Mouse (Mus musculus) kidney, adult 8-10 months (tissue): ENCODE measurements at regions not wholly inside any gene's neighbourhood (a gene's known extent, or its start where the extent isn't known, plus 50 kb on each side); places are given as distances from the start of the nearest gene placed in this dataset.

Source experiments
- DNase-seq, 2 experiments: peaks; one replicate each; pipeline ENCODE4 v3.0.0; 2022

DNA sequence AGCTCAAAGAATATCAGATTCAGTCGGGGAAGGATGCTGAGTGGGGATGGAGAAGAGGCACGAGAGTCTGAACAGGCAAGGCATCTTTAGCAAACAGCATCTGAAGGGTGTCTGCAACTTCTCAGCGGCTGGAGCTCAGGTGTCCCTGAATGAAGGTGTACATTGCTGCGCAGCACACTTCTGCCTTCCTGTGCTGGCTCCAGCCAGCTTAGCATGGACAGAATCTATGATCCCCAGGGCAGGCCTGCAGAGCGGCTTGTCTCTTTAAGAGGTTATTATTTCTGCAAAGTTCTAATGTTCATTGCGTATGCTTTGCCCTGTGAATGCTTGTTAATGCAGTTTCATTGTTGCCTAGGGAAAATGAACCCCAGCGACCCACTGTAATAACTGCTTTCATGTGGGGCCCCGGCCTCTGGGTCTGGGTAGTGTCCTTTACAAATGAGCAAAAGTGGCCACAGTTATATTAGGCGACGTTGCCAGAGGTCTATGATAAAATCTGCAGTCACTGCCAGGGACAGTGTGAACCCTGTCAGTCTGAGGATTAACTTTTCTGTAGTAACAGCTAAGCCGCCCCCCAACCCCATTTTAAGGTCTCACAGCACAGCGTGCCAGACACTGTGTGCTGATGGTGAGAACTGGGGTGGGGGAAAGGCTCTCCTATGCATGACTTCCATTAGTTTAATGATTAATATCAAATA is 88.3 kb upstream of the Bmper start:
- no peak for DNase-seq

DNA sequence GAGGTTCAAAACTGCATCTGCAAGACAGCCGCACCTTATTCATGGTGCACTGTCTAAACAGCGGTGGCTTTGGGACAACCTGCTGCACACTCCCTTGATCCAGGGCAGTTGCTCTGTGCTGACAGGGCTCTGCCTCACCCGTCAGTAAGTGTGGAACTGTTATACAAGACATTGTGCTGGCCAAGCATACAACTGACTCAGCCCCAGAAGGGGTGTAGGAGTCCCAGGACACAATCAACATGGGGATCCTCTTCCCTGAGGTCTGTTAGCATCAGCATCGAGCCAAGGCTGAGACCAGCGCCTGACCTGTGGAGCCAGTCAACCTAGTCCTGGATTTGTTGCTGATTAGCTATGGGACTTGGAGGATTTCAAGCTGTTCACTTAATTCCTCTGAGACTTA is 86.4 kb upstream of the Bmper start:
- DNase-seq = no peak

DNA sequence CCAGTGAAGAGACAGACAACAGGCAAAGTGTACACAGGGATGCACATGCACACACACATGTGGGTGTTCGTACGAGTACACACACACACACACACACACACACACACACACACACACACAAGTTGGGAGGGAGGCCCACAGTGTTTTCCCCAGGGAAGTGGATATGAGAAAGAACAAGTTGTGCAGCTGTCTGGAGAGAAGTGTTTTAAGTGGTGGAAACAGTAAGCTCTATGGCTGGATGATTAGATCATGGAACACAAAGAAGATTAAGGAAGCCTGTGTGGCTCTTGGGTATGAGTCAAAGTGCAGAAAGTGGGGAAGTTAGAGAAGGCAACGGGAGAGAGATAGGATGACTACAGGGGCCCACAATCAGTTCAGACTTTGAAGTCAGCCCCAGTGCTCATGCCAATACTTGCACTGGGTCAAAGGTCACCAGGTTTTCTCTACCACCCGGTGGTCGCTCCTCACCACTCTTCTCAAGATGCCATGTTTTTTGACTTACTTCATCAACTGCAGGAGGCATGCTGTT is 85.1 kb upstream of the Bmper start:
- no peak for DNase-seq

GRCm38 (mm10) chr9:23139580-23140162 is 83.2 kb upstream of the Bmper start:
- no peak for DNase-seq

DNA sequence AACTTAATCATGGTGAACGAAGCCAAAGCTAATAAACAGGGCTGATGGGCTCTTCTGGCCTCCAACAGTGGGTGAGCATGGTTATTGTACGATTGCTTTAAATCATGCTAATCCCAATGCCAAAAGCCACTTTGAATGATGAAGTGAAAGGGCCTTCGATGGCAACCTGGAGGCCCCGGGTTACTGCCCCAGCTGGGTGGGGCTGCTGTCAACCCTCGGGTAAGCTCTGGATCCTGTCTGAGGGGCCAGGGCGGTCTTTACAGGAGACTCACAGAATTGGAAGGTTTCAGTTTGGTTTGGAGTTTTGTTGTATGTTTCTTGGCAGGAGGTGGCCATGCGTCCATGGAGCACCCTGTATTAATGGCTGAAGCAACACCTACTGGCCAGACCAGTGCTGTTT is 78.6 kb upstream of the Bmper start:
- DNase-seq = no peak

- no peak for DNase-seq
These were observed 72.5 kb upstream of the Bmper start for GRCm38 (mm10) chr9:23150338-23150737.

GRCm38 (mm10) chr9:23150874-23151273 is 72.0 kb upstream of the Bmper start:
- no peak for DNase-seq

- no peak for DNase-seq
These were observed 70.9 kb upstream of the Bmper start for GRCm38 (mm10) chr9:23151953-23152490.

DNA sequence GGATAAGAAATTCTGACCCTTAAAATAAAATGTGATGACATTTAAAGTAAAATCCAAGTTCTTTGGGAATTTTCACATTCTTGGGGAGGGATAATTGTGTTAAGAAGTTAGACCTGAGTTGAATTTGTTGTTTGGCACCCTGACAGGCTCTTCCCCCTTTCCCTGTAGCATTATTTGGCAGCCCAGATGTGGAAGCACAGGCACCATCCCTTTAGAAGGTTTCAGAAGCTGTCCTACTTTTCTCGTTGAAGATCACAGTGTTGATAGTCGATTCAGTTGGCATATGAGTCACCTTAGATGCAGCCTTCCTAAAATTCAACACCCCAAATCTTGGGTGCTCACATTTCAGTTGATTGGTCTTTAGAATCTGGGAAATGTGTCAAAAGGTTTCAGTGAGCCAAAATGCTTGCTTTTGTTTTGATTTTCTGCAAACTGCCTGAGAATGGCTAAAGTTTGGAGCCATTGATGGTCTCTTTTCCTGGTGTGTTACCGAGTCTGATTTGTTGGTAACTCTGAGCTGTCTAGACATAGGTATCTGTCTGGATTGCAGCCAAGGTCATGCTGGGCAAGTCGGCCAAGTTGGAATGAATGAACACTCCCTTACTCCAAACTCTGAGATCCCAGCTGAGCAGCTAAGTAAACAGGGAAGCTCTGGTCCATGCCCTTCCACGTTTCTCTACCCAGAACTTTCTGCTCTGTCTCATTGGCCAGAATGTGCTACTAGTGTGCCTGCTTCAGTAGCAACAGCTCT is 65.9 kb upstream of the Bmper start:
- DNase-seq = no peak

DNA sequence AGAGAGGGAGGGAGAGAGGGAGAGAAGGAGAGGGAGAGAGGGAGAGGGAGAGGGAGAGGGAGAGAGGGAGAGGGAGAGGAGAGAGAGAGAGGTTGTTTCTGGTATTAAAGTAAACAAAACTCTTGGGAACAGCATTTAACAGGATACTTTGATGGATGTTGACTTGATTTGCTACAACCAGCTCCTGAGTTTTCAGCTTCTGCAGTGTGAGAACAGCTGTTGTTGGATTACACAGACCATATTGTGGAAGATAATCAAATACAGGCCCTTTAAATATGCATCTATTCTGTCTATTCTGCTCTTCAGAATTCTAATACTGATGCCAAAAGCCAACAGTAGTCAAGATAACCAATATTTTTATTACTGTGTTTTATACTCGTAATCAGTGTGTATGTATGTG is 64.4 kb upstream of the Bmper start:
- no peak for DNase-seq

DNA sequence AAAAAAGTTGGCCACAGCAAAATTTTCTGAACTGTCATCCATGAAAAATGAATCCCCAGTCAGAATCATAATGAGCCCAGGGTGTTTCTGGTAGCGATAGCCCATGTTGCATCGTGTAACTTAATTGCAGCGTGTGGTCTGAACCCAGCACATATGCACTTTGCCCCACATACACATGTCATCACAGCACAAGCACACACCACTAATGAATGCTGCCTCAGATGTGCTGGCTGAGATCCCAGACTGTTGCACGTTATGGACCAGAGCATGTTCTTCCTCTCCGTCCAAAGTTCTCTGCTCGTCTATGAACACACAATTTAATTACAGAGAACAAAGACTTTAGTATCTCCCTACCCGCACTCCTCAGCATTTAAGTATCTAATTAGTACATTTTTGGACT is 61.5 kb upstream of the Bmper start:
- DNase-seq = peak in 1 of 2 experiments; percentile 5

DNA sequence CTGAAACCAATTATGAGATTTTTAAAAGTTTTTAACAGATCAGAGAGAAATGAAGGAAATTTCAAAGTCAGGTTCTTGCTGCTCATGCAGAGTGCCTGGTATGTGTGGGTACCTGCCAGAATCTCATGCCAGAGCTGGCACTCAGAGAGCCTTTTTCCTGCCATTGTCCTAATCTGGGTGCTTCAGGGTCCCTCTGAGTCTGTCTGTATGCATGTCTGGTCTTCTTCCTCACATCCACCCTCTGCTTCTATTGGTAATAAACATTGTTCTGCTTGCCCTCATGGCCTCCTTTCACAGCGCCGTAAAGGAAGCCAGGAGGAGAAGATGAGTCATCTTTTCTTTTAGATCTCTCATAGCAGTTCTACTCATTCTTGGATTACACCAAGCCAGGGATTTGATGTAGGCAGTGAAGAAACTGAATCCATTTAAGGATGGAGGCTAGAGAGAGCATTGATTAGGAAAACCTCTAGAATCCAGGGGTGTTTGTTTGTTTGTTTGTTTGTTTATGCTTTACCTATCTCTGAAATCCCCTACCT is 55.8 kb upstream of the Bmper start:
- no peak for DNase-seq

DNA sequence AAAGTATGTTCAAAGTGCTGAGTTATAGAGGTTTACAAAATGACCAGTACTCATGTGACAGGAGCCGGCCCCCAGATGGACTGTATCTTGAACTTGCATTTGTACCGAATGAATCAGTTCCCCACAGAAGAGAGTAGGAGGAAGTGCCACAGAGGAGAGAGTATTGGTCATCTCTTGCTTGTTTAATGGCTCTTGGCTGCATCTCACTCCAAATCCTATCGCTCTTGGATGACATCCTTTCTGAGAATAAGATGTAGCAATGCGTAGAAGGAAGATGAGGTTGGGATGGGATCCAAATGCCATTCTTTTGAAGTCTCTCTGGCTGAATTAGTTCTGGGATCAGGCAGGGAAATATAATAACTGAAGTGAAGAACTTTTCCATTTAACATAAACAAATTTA is 55.2 kb upstream of the Bmper start:
- peak in 1 of 2 experiments; percentile 4 for DNase-seq

GRCm38 (mm10) chr9:23168149-23168548 is 54.7 kb upstream of the Bmper start:
- DNase-seq = no peak

DNA sequence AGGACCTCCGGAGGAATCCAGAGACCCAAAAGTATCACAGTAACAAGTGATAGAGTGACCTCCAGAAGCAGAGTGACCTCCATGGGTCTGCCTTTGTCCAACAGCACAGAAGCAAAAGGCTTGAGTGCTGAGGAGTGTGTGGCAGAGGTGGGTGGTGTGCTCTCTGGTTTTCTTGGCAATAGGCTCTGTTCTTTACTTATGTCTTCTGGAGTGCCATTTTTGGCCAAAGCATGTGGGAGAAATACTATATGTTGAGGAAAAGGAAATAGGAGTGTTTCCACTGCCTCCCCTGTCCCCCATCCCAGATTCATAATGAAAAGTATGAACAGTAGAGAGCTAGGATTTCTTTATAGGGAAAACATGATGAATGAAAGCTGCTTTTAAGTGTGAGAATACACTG is 51.5 kb upstream of the Bmper start:
- no peak for DNase-seq
